Mouse (Mus musculus) midbrain, embryonic 16.5 days (tissue): ENCODE data around the gene Ltb. TPM values are rescaled to one million over a fixed set of nuclear protein-coding genes. Genes with fewer than 3 reads are reported as not detected.

ENCODE experiments used
- ATAC-seq: fragments of 200-750 bp; cut with Nextera tagmentation; 2 replicates; pipeline ENCODE4 v1.8.0; 2017; ENCODE audit warnings: moderate TSS enrichment
- H3K27ac ChIP-seq: fragments of 300-500 bp; sonication (generic); 2 replicates; pipeline ENCODE4 v1.5.1; 2014; ENCODE audit warnings: mild to moderate bottlenecking, low read length, mixed read lengths
- H3K27me3 ChIP-seq: fragments of 300-500 bp; sonication (generic); 2 replicates; pipeline ENCODE4 v1.6.1; 2014; ENCODE audit warnings: low read depth, low read length, mixed read lengths; ENCODE audit not compliant: control insufficient read depth, insufficient read depth
- H3K36me3 ChIP-seq: fragments of 300-500 bp; sonication (generic); 2 replicates; pipeline ENCODE4 v1.6.1; 2014; ENCODE audit warnings: mild to moderate bottlenecking, low read length, moderate library complexity, mixed read lengths; ENCODE audit not compliant: control insufficient read depth, insufficient read depth
- H3K4me1 ChIP-seq: fragments of 300-500 bp; sonication (generic); 2 replicates; pipeline ENCODE4 v1.6.1; 2014; ENCODE audit warnings: mild to moderate bottlenecking, low read length, mixed read lengths; ENCODE audit not compliant: control insufficient read depth, insufficient read depth
- H3K4me2 ChIP-seq: fragments of 300-500 bp; sonication (generic); 2 replicates; pipeline ENCODE4 v1.6.1; 2014; ENCODE audit warnings: mild to moderate bottlenecking, low read length, mixed read lengths
- H3K4me3 ChIP-seq: fragments of 300-500 bp; sonication (generic); 2 replicates; pipeline ENCODE4 v1.5.1; 2014; ENCODE audit warnings: low read depth, mild to moderate bottlenecking, low read length, moderate library complexity, mixed read lengths
- H3K9ac ChIP-seq: fragments of 300-500 bp; sonication (generic); 2 replicates; pipeline ENCODE4 v1.6.1; 2014; ENCODE audit warnings: low read depth, low read length, mixed read lengths
- H3K9me3 ChIP-seq: fragments of 300-500 bp; sonication (generic); replicated peaks from 2 replicates; pipeline ENCODE4 v1.6.1; 2014; ENCODE audit warnings: mild to moderate bottlenecking, low read length, mixed read lengths; ENCODE audit not compliant: control insufficient read depth, poor library complexity, severe bottlenecking
- WGBS: fragments of 180-500 bp; shearing (Covaris S2); extraction: QIAGEN DNeasy Blood & Tissue Kit; methylation state at CpG from one replicate; pipeline ENCODE4 v1.1.7; 2014; 5-methylcytosine and 5-hydroxymethylcytosine counted together
- polyA plus RNA-seq: library from polyadenylated mRNA; unstranded; fragments of >200 nt; fragmentation: Nextera tagmentation; extraction: Ambion mirVana; gene quantifications from 2 replicates; pipeline ENCODE4 v1.2.1, GENCODE M21; 2015

The Ltb gene
- polyA plus RNA-seq, 1 experiment from 2014 or later: 0.62 TPM

- WGBS: 90% methylated on average over 33 of the region's 33 CpGs
- H3K36me3 ChIP-seq: peaks cover 89% of the 10 kb centered on the region
- ATAC-seq: no peak
Measured at GRCm38 (mm10) chr17:35156461-35157200, 37.6 kb upstream of the Ltb start.

DNA sequence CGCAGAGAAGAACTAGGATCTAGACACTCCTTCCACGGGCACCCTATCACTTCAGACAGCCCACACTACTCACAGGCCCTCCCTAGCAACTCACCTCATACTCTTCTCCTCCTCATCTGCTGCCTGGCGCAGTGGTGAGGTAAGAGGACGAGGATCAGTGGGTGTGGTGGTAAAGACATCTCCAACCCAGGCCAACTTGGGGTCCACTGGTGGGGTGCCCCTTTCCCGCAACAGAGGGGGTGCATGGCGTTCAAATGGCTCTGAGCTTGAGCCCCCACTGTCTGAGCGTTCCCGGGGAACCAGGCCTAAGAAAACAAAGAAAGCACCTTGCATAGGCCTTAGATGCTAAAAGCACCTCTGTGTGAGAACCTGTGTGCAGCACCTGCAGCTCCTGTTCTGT is 37.0 kb upstream of the Ltb start:
- no peak overlapping the region for H3K9ac ChIP-seq
- H3K27me3 ChIP-seq: no peaks in the 10 kb centered on the region
- no peak overlapping the region for H3K4me2 ChIP-seq
- WGBS: 94% methylated on average over 8 of the region's 8 CpGs
- no peak overlapping the region for H3K27ac ChIP-seq
- no peaks in the 10 kb centered on the region for H3K9me3 ChIP-seq
- no peak overlapping the region for H3K4me3 ChIP-seq
- H3K36me3 ChIP-seq: peaks cover 88% of the 10 kb centered on the region
- H3K4me1 ChIP-seq: peaks cover 8% of the 10 kb centered on the region
- ATAC-seq: no peak

More at GRCm38 (mm10) chr17:35156461-35157200, 37.6 kb upstream of the Ltb start:
- no peak overlapping the region for H3K27ac ChIP-seq
- H3K9me3 ChIP-seq: no peaks in the 10 kb centered on the region
- H3K4me3 ChIP-seq: no peak overlapping the region
- H3K4me2 ChIP-seq: no peak overlapping the region
- H3K27me3 ChIP-seq: no peaks in the 10 kb centered on the region
- H3K4me1 ChIP-seq: peaks cover 2% of the 10 kb centered on the region
- H3K9ac ChIP-seq: no peak overlapping the region

GRCm38 (mm10) chr17:35157661-35158175 is 36.5 kb upstream of the Ltb start:
- no peak for ATAC-seq

DNA sequence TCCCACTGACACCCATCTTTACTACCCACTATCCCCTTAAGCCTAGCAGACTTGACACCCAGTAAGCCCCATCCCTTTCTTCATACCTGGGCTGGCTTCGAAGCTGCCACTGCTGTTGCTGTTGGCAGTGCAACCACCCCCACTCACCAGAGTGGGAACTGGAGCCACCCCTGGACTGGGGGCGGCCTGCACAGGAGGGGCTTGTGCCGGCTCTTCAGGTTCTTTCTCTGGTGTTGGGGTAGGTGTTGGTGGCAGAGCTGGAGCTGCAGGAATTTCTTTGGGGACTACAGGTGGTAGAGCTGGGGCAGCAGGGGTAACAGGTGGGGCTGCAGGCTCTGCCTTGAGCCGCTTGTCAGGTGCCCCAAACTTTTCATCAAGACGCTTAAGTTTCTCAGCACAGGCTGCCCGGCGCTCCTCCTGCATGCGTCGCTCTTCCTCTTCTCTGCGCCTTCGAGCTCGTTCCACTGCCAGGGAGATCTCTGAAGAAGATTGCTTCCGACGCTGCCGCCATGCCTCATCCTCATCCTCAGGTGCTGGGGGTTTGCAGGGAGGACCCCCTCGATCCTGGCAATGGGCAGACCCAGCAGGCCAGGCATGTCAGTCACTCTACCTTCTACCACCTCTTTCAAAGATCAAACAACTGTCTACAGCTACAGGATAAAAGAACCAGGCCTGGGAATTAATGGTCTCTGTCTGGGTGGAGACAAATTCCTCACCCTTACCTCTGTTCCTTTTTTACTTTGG is 35.2 kb upstream of the Ltb start:
- H3K9ac ChIP-seq: no peak overlapping the region
- 95% methylated on average over 16 of the region's 16 CpGs for WGBS
- no peak for ATAC-seq

More at GRCm38 (mm10) chr17:35157661-35158175, 36.5 kb upstream of the Ltb start:
- Histone ChIP-seq H3K4me1 (peaks cover 12% of the 10 kb centered on the region), H3K27ac (no peak overlapping the region), H3K4me2 (no peak overlapping the region), H3K36me3 (peaks cover 84% of the 10 kb centered on the region), H3K4me3 (no peak overlapping the region), H3K9ac (no peak overlapping the region), H3K27me3 (no peaks in the 10 kb centered on the region), H3K9me3 (no peaks in the 10 kb centered on the region)
- WGBS: 92% methylated on average over 8 of the region's 8 CpGs

GRCm38 (mm10) chr17:35159638-35160037 is 34.6 kb upstream of the Ltb start:
- 87% methylated on average over 7 of the region's 7 CpGs for WGBS
- Histone ChIP-seq H3K36me3 (peaks cover 66% of the 10 kb centered on the region), H3K4me2 (no peak overlapping the region), H3K27ac (no peak overlapping the region), H3K4me3 (no peak overlapping the region), H3K9ac (no peak overlapping the region), H3K27me3 (no peaks in the 10 kb centered on the region), H3K4me1 (peaks cover 18% of the 10 kb centered on the region), H3K9me3 (no peaks in the 10 kb centered on the region)
- ATAC-seq: no peak

More for the DNA sequence above, 35.2 kb upstream of the Ltb start:
- Histone ChIP-seq H3K27me3 (no peaks in the 10 kb centered on the region), H3K4me2 (no peak overlapping the region), H3K27ac (no peak overlapping the region), H3K36me3 (peaks cover 72% of the 10 kb centered on the region), H3K4me3 (no peak overlapping the region), H3K4me1 (peaks cover 18% of the 10 kb centered on the region), H3K9me3 (no peaks in the 10 kb centered on the region)

DNA sequence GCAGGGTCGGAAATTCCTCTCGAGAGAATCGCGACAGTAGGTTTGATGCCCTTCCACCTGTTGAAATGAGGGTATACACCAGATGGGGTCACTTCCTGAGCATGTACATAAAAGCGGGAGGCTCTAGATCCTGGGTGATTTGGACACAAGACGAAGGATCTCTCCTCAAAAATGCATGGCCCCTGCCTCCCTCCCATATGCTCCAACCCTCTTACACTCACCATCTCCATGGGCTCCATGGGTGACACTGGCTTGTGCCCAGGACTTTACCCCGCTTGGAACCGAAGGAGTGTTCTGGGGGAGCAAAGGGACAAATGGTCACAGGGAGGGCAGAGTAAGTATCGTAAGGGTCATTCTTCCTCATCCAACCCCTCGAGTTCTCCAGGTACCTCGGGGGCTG is 32.8 kb upstream of the Ltb start:
- 88% methylated on average over 11 of the region's 11 CpGs for WGBS
- Histone ChIP-seq H3K27me3 (no peaks in the 10 kb centered on the region), H3K36me3 (peaks cover 48% of the 10 kb centered on the region), H3K9ac (no peak overlapping the region), H3K4me3 (no peak overlapping the region), H3K4me2 (peak overlapping the region; percentile 0; the same call in 1 of the 2 replicates), H3K27ac (no peak overlapping the region), H3K4me1 (peaks cover 26% of the 10 kb centered on the region), H3K9me3 (no peaks in the 10 kb centered on the region)
- no peak for ATAC-seq

- Histone ChIP-seq H3K27ac (no peak overlapping the region), H3K27me3 (no peaks in the 10 kb centered on the region), H3K9me3 (no peaks in the 10 kb centered on the region), H3K4me2 (peak overlapping the region; percentile 71), H3K4me3 (peak overlapping the region; percentile 99), H3K36me3 (peaks cover 41% of the 10 kb centered on the region), H3K4me1 (peaks cover 29% of the 10 kb centered on the region), H3K9ac (peak overlapping the region; percentile 100)
- no peak for ATAC-seq
- 57% methylated on average over 14 of the region's 14 CpGs for WGBS
Measured at GRCm38 (mm10) chr17:35162121-35162520, 32.1 kb upstream of the Ltb start.

GRCm38 (mm10) chr17:35162730-35163129 is 31.5 kb upstream of the Ltb start:
- Histone ChIP-seq H3K4me1 (peaks cover 29% of the 10 kb centered on the region), H3K4me3 (peak overlapping the region; percentile 99), H3K36me3 (peaks cover 35% of the 10 kb centered on the region), H3K9ac (peak overlapping the region; percentile 100), H3K27me3 (no peaks in the 10 kb centered on the region), H3K9me3 (no peaks in the 10 kb centered on the region), H3K27ac (peak overlapping the region; percentile 48; the same call in 1 of the 2 replicates), H3K4me2 (peak overlapping the region; percentile 71)
- WGBS: 30% methylated on average over 12 of the region's 12 CpGs
- no peak for ATAC-seq
